In genomic region chr15:86007690-86008121, GRCm38 (mm10) we compare ENCODE assay signal across 8 mouse cellular contexts. TPM values are rescaled to one million over a fixed set of nuclear protein-coding genes. Genes with fewer than 3 reads are reported as not detected.
DNase-seq lines count a peak whose midpoint lies in the region; ATAC-seq lines count a peak whose summit lies in the region.

No protein-coding gene starts in this region.

- no peak for DNase-seq in heart, embryonic 10.5 days (ENCODE audit: low spot score)
- no peak for DNase-seq in heart, adult 8-10 months (ENCODE audit: low spot score)
- DNase-seq in R1 (ENCODE audit: low read depth, low spot score), result peak; percentile 60
- peak; percentile 56 for DNase-seq in thymus, postnatal 25 days
- DNase-seq in layer of hippocampus, postnatal 10 days (ENCODE audit: low spot score in 2 of 2), result no peak
- no peak for DNase-seq in adrenal gland, adult 2 months

- peak overlapping the region; percentile 32 for H3K4me3 ChIP-seq in heart, embryonic 10.5 days
- 0 out of 2 replicates have a peak overlapping the region, but pooled peaks have one; percentile 6 for H3K4me3 ChIP-seq in heart, embryonic 15.5 days
- H3K4me3 ChIP-seq in limb, embryonic 13.5 days, result no peak overlapping the region

- no peaks in the 10 kb centered on the region for H3K9me3 ChIP-seq in heart, embryonic 10.5 days
- no peaks in the 10 kb centered on the region for H3K9me3 ChIP-seq in heart, embryonic 15.5 days (replicated peaks)
- H3K9me3 ChIP-seq in limb, embryonic 13.5 days, result no peaks in the 10 kb centered on the region

- peaks cover 38% of the 10 kb centered on the region for H3K4me1 ChIP-seq in heart, embryonic 10.5 days
- H3K4me1 ChIP-seq in heart, embryonic 15.5 days (replicated peaks), result peaks cover 40% of the 10 kb centered on the region
- H3K4me1 ChIP-seq in limb, embryonic 13.5 days, result peaks cover 21% of the 10 kb centered on the region

- H3K36me3 ChIP-seq in heart, embryonic 10.5 days, result no peaks in the 10 kb centered on the region
- H3K36me3 ChIP-seq in heart, embryonic 15.5 days, result no peaks in the 10 kb centered on the region
- H3K36me3 ChIP-seq in limb, embryonic 13.5 days, result no peaks in the 10 kb centered on the region

- peak overlapping the region; percentile 81 for H3K27ac ChIP-seq in heart, embryonic 10.5 days
- peak overlapping the region; percentile 85 for H3K27ac ChIP-seq in heart, embryonic 15.5 days
- H3K27ac ChIP-seq in limb, embryonic 13.5 days, result peak overlapping the region; percentile 12; the same call in 1 of the 2 replicates

- 14% methylated on average over 6 of the region's 6 CpGs for WGBS in heart, embryonic 10.5 days
- WGBS in heart, embryonic 15.5 days, result 7% methylated on average over 6 of the region's 6 CpGs
- WGBS in limb, embryonic 13.5 days, result 3% methylated on average over 6 of the region's 6 CpGs

- ATAC-seq in heart, embryonic 15.5 days (replicated peaks; ENCODE audit: insufficient number of reproducible peaks, insufficient read depth, low FRiP score, low read depth), result peak; percentile 71; the same call in 1 of the 2 replicates
- ATAC-seq in limb, embryonic 13.5 days (ENCODE audit: low FRiP score, low read depth), result 0 out of 2 replicates have a peak, but pooled peaks have one; percentile 54

- peak overlapping the region; percentile 44 for H3K4me2 ChIP-seq in heart, embryonic 15.5 days
- H3K4me2 ChIP-seq in limb, embryonic 13.5 days (replicated peaks), result peak overlapping the region; percentile 41

- H3K9ac ChIP-seq in heart, embryonic 15.5 days, result no peak overlapping the region
- no peak overlapping the region; the same call in 1 of the 2 replicates for H3K9ac ChIP-seq in limb, embryonic 13.5 days

- H3K27me3 ChIP-seq in heart, embryonic 10.5 days (ENCODE audit: insufficient read depth, poor library complexity, severe bottlenecking), result peaks cover 2% of the 10 kb centered on the region; the same call in 1 of the 2 replicates
- H3K27me3 ChIP-seq in heart, embryonic 15.5 days, result no peaks in the 10 kb centered on the region
- H3K27me3 ChIP-seq in limb, embryonic 13.5 days, result no peaks in the 10 kb centered on the region

RNA-seq across cellular contexts. Expression of gene Celsr1, which starts 25.9 kb away (rescaled TPM):
- polyA plus RNA-seq in heart, embryonic 10.5 days (2016; fragmentation: Nextera tagmentation; extraction: Ambion mirVana), result 1.3 and 2.3 TPM in 2 replicates
- total RNA-seq in heart, adult 8-10 months (2022), result 1 to 10 TPM; 3.2 to 7.3 (median 4.5) TPM
- 1.1 and 2.1 TPM in 2 replicates for polyA plus RNA-seq in heart, embryonic 15.5 days (2015; fragmentation: Nextera tagmentation; extraction: Ambion mirVana)
- 2.0 TPM in 2 replicates for polyA plus RNA-seq in limb, embryonic 13.5 days (2015; fragmentation: Nextera tagmentation; extraction: Ambion mirVana)
- 1 to 10 TPM; 6.7 to 7.4 TPM for total RNA-seq in layer of hippocampus, postnatal 10 days (2021)
- total RNA-seq in adrenal gland, adult 2 months (2021), result 1 to 10 TPM; 4.7 to 7.7 TPM
- polyA plus RNA-seq in adrenal gland, adult 2 months (2012; rRNA removed), result 1.2 and 1.8 TPM in 2 replicates

RNA-seq across cellular contexts. Expression of gene Gramd4, which starts 49.8 kb away (rescaled TPM):
- polyA plus RNA-seq in heart, embryonic 10.5 days (2016; fragmentation: Nextera tagmentation; extraction: Ambion mirVana), result 9.6 and 11.6 TPM in 2 replicates
- total RNA-seq in heart, adult 8-10 months (2022), result 10 to 100 TPM; 26.1 to 31.8 (median 27.3) TPM
- polyA plus RNA-seq in heart, embryonic 15.5 days (2015; fragmentation: Nextera tagmentation; extraction: Ambion mirVana), result 16.9 and 19.5 TPM in 2 replicates
- polyA plus RNA-seq in limb, embryonic 13.5 days (2015; fragmentation: Nextera tagmentation; extraction: Ambion mirVana), result 15.0 and 15.3 TPM in 2 replicates
- total RNA-seq in layer of hippocampus, postnatal 10 days (2021), result 10 to 100 TPM; 35.3 to 40.2 TPM
- 10 to 100 TPM; 13.8 to 19.5 TPM for total RNA-seq in adrenal gland, adult 2 months (2021)
- 10.5 and 11.3 TPM in 2 replicates for polyA plus RNA-seq in adrenal gland, adult 2 months (2012; rRNA removed)

Comparison
In these comparisons a context has a peak if more than half of its experiments do, and no peak if none do; other contexts are left out.
1. DNase-seq: peak in R1 (single experiment) and thymus, postnatal 25 days (single experiment); none in heart, embryonic 10.5 days (single experiment), heart, adult 8-10 months (single experiment), layer of hippocampus, postnatal 10 days (0 of 2) and adrenal gland, adult 2 months (single experiment).
2. H3K27ac ChIP-seq: peak in every context shown above with its lines; median percentile 85 in heart, embryonic 15.5 days; 81 in heart, embryonic 10.5 days; 12 in limb, embryonic 13.5 days.